In the genomic region with DNA sequence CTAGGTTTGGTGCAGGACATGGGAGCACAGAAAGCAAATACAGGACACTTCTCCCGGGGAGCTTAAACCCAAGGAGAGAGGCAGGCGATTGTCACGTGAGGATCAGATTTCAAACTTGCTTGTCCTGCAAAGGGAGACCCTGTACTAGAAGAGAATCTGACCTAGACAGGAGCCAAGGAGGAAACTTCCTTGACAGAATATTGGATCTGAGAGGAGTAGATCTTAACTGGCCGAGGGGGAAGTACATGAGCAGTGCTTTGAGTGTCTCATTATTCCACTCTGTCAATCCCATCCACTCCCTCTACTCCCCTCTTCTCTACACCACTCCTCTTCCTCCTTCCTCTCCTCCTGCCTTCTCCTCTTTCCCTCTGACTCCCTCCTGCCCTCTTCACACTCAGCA, we compare ENCODE assay signal across 20 mouse cellular contexts. TPM values are rescaled to one million over a fixed set of nuclear protein-coding genes. Genes with fewer than 3 reads are reported as not detected.
A peak's percentile ranks its signal among the peaks of the same experiment; 100 is the strongest.
DNase-seq lines count a peak whose midpoint lies in the region; ATAC-seq and TF ChIP-seq lines count a peak whose summit lies in the region.
"Had no signal": no experiment of that assay in that cellular context is flagged by ENCODE, and none has a peak within 500 bp of the region (broad histone marks: within the 10 kb centered on the region; RNA-seq: fewer than 3 reads in every experiment).

No protein-coding gene starts in this region.

- H3K4me1 ChIP-seq in heart, embryonic 14.5 days (ENCODE audit: control insufficient read depth in 2 of 2, insufficient read depth in 2 of 2, low read length in 2 of 2) = peaks cover 8 to 13% of the 10 kb centered on the region in 2 experiments; a peak in 2 of 4 replicates
- peaks cover 11% of the 10 kb centered on the region; the same call in 1 of the 2 replicates for H3K4me1 ChIP-seq in lung, embryonic 14.5 days (ENCODE audit: insufficient read depth)
- peaks cover 19% of the 10 kb centered on the region for H3K4me1 ChIP-seq in limb, embryonic 12.5 days (replicated peaks)

- no peak for TF ChIP-seq CTCF in lung, embryonic 14.5 days (IDR thresholded peaks at IDR 0.05; ENCODE audit: low read depth)

- H3K4me3 ChIP-seq in heart, embryonic 14.5 days (ENCODE audit: control insufficient read depth in 1 of 2, insufficient read depth in 1 of 2, low read depth in 1 of 2, low read length in 2 of 2) = no peak overlapping the region
- no peak overlapping the region for H3K4me3 ChIP-seq in lung, embryonic 14.5 days (ENCODE audit: low read depth, low read length)
- H3K4me3 ChIP-seq in limb, embryonic 12.5 days (replicated peaks) = no peak overlapping the region
- H3K4me3 ChIP-seq: forebrain, embryonic 15.5 days; limb, embryonic 15.5 days; myocyte had no signal

- no peak for DNase-seq in heart, adult 18-20 months
- peak; percentile 18 for DNase-seq in lung, embryonic 14.5 days
- DNase-seq in lung, postnatal 10 days = no peak
- DNase-seq in embryo, embryonic 10.5 days (ENCODE audit: low spot score) = peak; percentile 45
- no peak for DNase-seq in right cerebral cortex, adult 2 months (ENCODE audit: low spot score in 2 of 2)
- no peak for DNase-seq in gastrocnemius, postnatal 14 days
- DNase-seq: adrenal gland, postnatal 25 days; cerebellum, adult 8-10 months; heart, postnatal 4 days; kidney, adult 9 months; layer of hippocampus, adult 9-11 months; thymus, postnatal 14 days had no signal

- no peaks in the 10 kb centered on the region for H3K9me3 ChIP-seq in heart, embryonic 14.5 days (ENCODE audit: control insufficient read depth, low read length)
- H3K9me3 ChIP-seq in lung, embryonic 14.5 days (ENCODE audit: low read depth, low read length) = no peaks in the 10 kb centered on the region
- no peaks in the 10 kb centered on the region for H3K9me3 ChIP-seq in limb, embryonic 12.5 days
- H3K9me3 ChIP-seq: forebrain, embryonic 15.5 days; limb, embryonic 15.5 days had no signal

- 10% methylated on average over 4 of the region's 4 CpGs for WGBS in heart, embryonic 14.5 days
- WGBS in lung, embryonic 14.5 days = 4% methylated on average over 4 of the region's 4 CpGs
- WGBS in limb, embryonic 12.5 days = 4% methylated on average over 4 of the region's 4 CpGs

- peak overlapping the region; percentile 13; the same call in 1 of the 2 replicates for H3K4me2 ChIP-seq in heart, embryonic 14.5 days (ENCODE audit: low read length)
- peak overlapping the region; percentile 32; the same call in 1 of the 2 replicates for H3K4me2 ChIP-seq in lung, embryonic 14.5 days
- H3K4me2 ChIP-seq in limb, embryonic 12.5 days = peak overlapping the region; percentile 6
- H3K4me2 ChIP-seq: forebrain, embryonic 15.5 days; limb, embryonic 15.5 days had no signal

- H3K36me3 ChIP-seq in heart, embryonic 14.5 days (ENCODE audit: control insufficient read depth, insufficient read depth, low read length) = no peaks in the 10 kb centered on the region
- H3K36me3 ChIP-seq in lung, embryonic 14.5 days (ENCODE audit: insufficient read depth) = no peaks in the 10 kb centered on the region
- H3K36me3 ChIP-seq in limb, embryonic 12.5 days = no peaks in the 10 kb centered on the region
- H3K36me3 ChIP-seq: forebrain, embryonic 15.5 days; limb, embryonic 15.5 days had no signal

- intact Hi-C loops in gastrocnemius, postnatal 14 days (cut with DNase I; ENCODE audit: low total_unique reads) = no loop called here

- H3K9ac ChIP-seq in heart, embryonic 14.5 days (ENCODE audit: low read length) = no peak overlapping the region
- H3K9ac ChIP-seq in lung, embryonic 14.5 days = 0 out of 2 replicates have a peak overlapping the region, but pooled peaks have one; percentile 2
- H3K9ac ChIP-seq in limb, embryonic 12.5 days (replicated peaks) = no peak overlapping the region
- H3K9ac ChIP-seq: forebrain, embryonic 15.5 days; limb, embryonic 15.5 days had no signal

- ATAC-seq in heart, embryonic 14.5 days (ENCODE audit: insufficient number of reproducible peaks, insufficient read depth, low FRiP score, low read depth) = no peak
- ATAC-seq in lung, embryonic 14.5 days (ENCODE audit: insufficient read depth) = peak; percentile 39; the same call in 1 of the 2 replicates
- ATAC-seq in limb, embryonic 12.5 days (ENCODE audit: insufficient number of reproducible peaks, insufficient read depth, low FRiP score, low TSS enrichment, low read depth) = no peak
- ATAC-seq: activated CD4-positive, CD25-positive, alpha-beta regulatory T cell, adult 4 months; forebrain, embryonic 15.5 days; Patski had no signal

- H3K27me3 ChIP-seq in heart, embryonic 14.5 days (ENCODE audit: control insufficient read depth, insufficient read depth, low read length) = no peaks in the 10 kb centered on the region
- no peaks in the 10 kb centered on the region for H3K27me3 ChIP-seq in lung, embryonic 14.5 days (ENCODE audit: insufficient read depth, low read length)
- H3K27me3 ChIP-seq in limb, embryonic 12.5 days = no peaks in the 10 kb centered on the region; the same call in 1 of the 2 replicates
- H3K27me3 ChIP-seq: forebrain, embryonic 15.5 days; limb, embryonic 15.5 days had no signal

- no peak overlapping the region for H3K27ac ChIP-seq in heart, embryonic 14.5 days (replicated peaks in 1 of 2; ENCODE audit: control insufficient read depth in 1 of 2, insufficient read depth in 1 of 2, low read depth in 2 of 2, low read length in 2 of 2)
- H3K27ac ChIP-seq in lung, embryonic 14.5 days (ENCODE audit: low read depth) = no peak overlapping the region
- no peak overlapping the region for H3K27ac ChIP-seq in limb, embryonic 12.5 days
- H3K27ac ChIP-seq: forebrain, embryonic 15.5 days; limb, embryonic 15.5 days had no signal

RNA-seq across cellular contexts. Expression of gene Nr4a3, which starts 33.3 kb away (rescaled TPM):
- 0.14 and 0.31 TPM in 2 replicates for polyA plus RNA-seq in heart, embryonic 14.5 days (2014; fragmentation: Nextera tagmentation; extraction: Ambion mirVana)
- 1 to 10 TPM; 5.8 to 6.7 TPM for total RNA-seq in heart, adult 18-20 months (2021)
- polyA plus RNA-seq in lung, embryonic 14.5 days (2014; fragmentation: Nextera tagmentation; extraction: Ambion mirVana) = 0.12 and 0.22 TPM in 2 replicates
- polyA plus RNA-seq in limb, embryonic 12.5 days (2016; fragmentation: Nextera tagmentation; extraction: Ambion mirVana) = 0.11 and 0.28 TPM in 2 replicates
- 1 to 10 TPM; 2.4 to 6.2 TPM for total RNA-seq in gastrocnemius, postnatal 14 days (2021)
- polyA plus RNA-seq: liver, embryonic 16.5 days had no signal

RNA-seq across cellular contexts. Expression of gene Stx17, which starts 46.5 kb away (rescaled TPM):
- polyA plus RNA-seq in heart, embryonic 14.5 days (2014; fragmentation: Nextera tagmentation; extraction: Ambion mirVana) = 23.5 and 24.4 TPM in 2 replicates
- 10 to 100 TPM; 30.3 to 31.1 TPM for total RNA-seq in heart, adult 18-20 months (2021)
- 29.9 and 31.8 TPM in 2 replicates for polyA plus RNA-seq in lung, embryonic 14.5 days (2014; fragmentation: Nextera tagmentation; extraction: Ambion mirVana)
- 28.2 and 29.7 TPM in 2 replicates for polyA plus RNA-seq in limb, embryonic 12.5 days (2016; fragmentation: Nextera tagmentation; extraction: Ambion mirVana)
- 10 to 100 TPM; 26.4 to 27.3 TPM for total RNA-seq in gastrocnemius, postnatal 14 days (2021)

Comparison
In these comparisons a context has a peak if more than half of its experiments do, and no peak if none do; other contexts are left out.
1. DNase-seq: peak in lung, embryonic 14.5 days (single experiment) and embryo, embryonic 10.5 days (single experiment); none in heart, adult 18-20 months (0 of 2), lung, postnatal 10 days (single experiment), right cerebral cortex, adult 2 months (0 of 2) and gastrocnemius, postnatal 14 days (single experiment).
2. Peak in every context shown above with its lines, with median percentiles within 50 percentile points of each other: H3K4me2 ChIP-seq.